Mouse (Mus musculus): ENCODE results near the gene Lix1l.

DNA sequence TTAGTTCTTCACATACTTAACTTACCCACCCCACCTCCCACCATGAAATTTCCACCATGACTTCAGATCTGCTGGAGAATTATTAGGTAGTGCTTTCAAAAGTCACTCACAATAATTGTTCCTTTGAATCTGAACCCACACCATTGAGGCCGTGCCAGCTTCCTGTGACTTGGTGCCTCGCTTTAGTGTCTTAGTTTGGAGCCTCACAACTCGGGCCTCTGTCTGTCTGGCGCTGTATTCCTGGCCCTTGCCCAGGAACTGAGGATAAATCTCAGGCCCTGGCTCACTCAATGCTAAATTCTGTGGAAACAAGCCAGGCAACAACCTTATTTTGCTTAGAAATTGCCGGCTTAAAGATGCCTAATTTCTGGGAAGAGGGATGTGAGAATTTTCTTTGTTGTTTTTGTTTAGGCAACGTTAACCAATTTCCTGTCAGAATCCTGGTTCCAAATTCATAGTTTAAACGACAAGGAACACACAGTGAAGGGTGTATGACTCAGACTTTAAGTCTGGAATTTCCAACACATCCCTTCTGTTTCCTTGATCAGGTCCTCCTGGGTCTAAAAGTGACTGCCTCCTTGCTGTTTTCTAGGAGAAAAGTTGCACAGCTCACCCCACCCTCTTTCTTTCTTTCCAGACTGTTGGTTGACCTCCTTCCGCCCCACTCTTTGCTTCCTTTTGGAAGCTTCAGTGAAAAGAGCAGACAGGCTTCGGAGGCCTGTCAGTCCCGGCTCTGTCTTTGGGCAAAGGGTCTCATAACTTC lies 1.2 kb downstream of the Lix1l start:
- TF ChIP-seq CTCF (IDR thresholded peaks at IDR 0.05; ENCODE audit: low read depth) (no peak), EP300 (IDR thresholded peaks at IDR 0.05; ENCODE audit: low read depth) (no peak)

All from liver, postnatal 0 days (tissue).